Mouse (Mus musculus) kidney, embryonic 16.5 days (tissue): Measurements from ENCODE around the gene Top2a. TPM values are rescaled to one million over a fixed set of nuclear protein-coding genes. Genes with fewer than 3 reads are reported as not detected.

Source experiments
- ATAC-seq: fragments of 200-750 bp; cut with Nextera tagmentation; 2 replicates; pipeline ENCODE4 v1.8.0; 2017; ENCODE audit warnings: moderate TSS enrichment; ENCODE audit not compliant: low FRiP score, low TSS enrichment
- H3K27ac ChIP-seq: fragments of 300-500 bp; sonication (generic); 2 replicates; pipeline ENCODE4 v1.5.1; 2014; ENCODE audit warnings: low read length
- H3K27me3 ChIP-seq: fragments of 300-500 bp; sonication (generic); 2 replicates; pipeline ENCODE4 v1.6.1; 2014; ENCODE audit warnings: low read length, control low read depth, mixed read lengths; ENCODE audit not compliant: insufficient read depth
- H3K36me3 ChIP-seq: fragments of 300-500 bp; sonication (generic); 2 replicates; pipeline ENCODE4 v1.6.1; 2014; ENCODE audit warnings: low read length, control low read depth, mixed read lengths; ENCODE audit not compliant: insufficient read depth
- H3K4me1 ChIP-seq: fragments of 300-500 bp; sonication (generic); 2 replicates; pipeline ENCODE4 v1.6.1; 2014; ENCODE audit warnings: low read length, control low read depth, mixed read lengths; ENCODE audit not compliant: insufficient read depth
- H3K4me2 ChIP-seq: fragments of 300-500 bp; sonication (generic); replicated peaks from 2 replicates; pipeline ENCODE4 v1.6.1; 2014; ENCODE audit warnings: low read depth, low read length
- H3K4me3 ChIP-seq: fragments of 300-500 bp; sonication (generic); 2 replicates; pipeline ENCODE4 v1.5.1; 2014; ENCODE audit warnings: mild to moderate bottlenecking, low read length
- H3K9ac ChIP-seq: fragments of 300-500 bp; sonication (generic); replicated peaks from 2 replicates; pipeline ENCODE4 v1.6.1; 2014; ENCODE audit warnings: low read length
- H3K9me3 ChIP-seq: fragments of 300-500 bp; sonication (generic); 2 replicates; pipeline ENCODE4 v1.6.1; 2016; ENCODE audit warnings: low read length, control low read depth
- WGBS: fragments of 180-500 bp; shearing (Covaris S2); extraction: QIAGEN DNeasy Blood & Tissue Kit; methylation state at CpG from one replicate; pipeline ENCODE4 v1.1.7; 2014; 5-methylcytosine and 5-hydroxymethylcytosine counted together
- polyA plus RNA-seq: library from polyadenylated mRNA; unstranded; fragments of >200 nt; fragmentation: Nextera tagmentation; extraction: Ambion mirVana; gene quantifications from 2 replicates; pipeline ENCODE4 v1.2.1, GENCODE M21; 2015

Gene Top2a
- polyA plus RNA-seq, 1 experiment from 2014 or later, result 213 TPM

- peak overlapping the region; percentile 82 for H3K9ac ChIP-seq
- H3K4me2 ChIP-seq, result peak overlapping the region; percentile 100
- H3K27ac ChIP-seq, result peak overlapping the region; percentile 91
- ATAC-seq, result no peak
- H3K4me1 ChIP-seq, result peaks cover 79% of the 10 kb centered on the region
- peak overlapping the region; percentile 67 for H3K4me3 ChIP-seq
- H3K36me3 ChIP-seq, result peaks cover 2% of the 10 kb centered on the region; the same call in 1 of the 2 replicates
- WGBS, result 6% methylated on average over 8 of the region's 8 CpGs
- H3K27me3 ChIP-seq, result no peaks in the 10 kb centered on the region
- H3K9me3 ChIP-seq, result no peaks in the 10 kb centered on the region
Observed at GRCm38 (mm10) chr11:98961766-98962165, 62.2 kb downstream of the Top2a start.

- H3K4me1 ChIP-seq, result peaks cover 72% of the 10 kb centered on the region
- H3K4me2 ChIP-seq, result peak overlapping the region; percentile 100
- peak overlapping the region; percentile 91 for H3K27ac ChIP-seq
- no peaks in the 10 kb centered on the region for H3K9me3 ChIP-seq
- WGBS, result 4% methylated on average over 18 of the region's 18 CpGs
- H3K4me3 ChIP-seq, result peak overlapping the region; percentile 67
- no peak for ATAC-seq
- H3K27me3 ChIP-seq, result no peaks in the 10 kb centered on the region
- H3K9ac ChIP-seq, result peak overlapping the region; percentile 82
- no peaks in the 10 kb centered on the region; the same call in 1 of the 2 replicates for H3K36me3 ChIP-seq
Observed at GRCm38 (mm10) chr11:98961051-98961592, 62.9 kb downstream of the Top2a start.

- peak overlapping the region; percentile 82 for H3K9ac ChIP-seq
- H3K27me3 ChIP-seq, result no peaks in the 10 kb centered on the region
- peaks cover 72% of the 10 kb centered on the region for H3K4me1 ChIP-seq
- H3K9me3 ChIP-seq, result no peaks in the 10 kb centered on the region
- under 1% methylated on average over 39 of the region's 53 CpGs for WGBS
- peak overlapping the region; percentile 100 for H3K4me2 ChIP-seq
- peak overlapping the region; percentile 91 for H3K27ac ChIP-seq
- ATAC-seq, result peak; percentile 14
- peak overlapping the region; percentile 67 for H3K4me3 ChIP-seq
- H3K36me3 ChIP-seq, result no peaks in the 10 kb centered on the region; the same call in 1 of the 2 replicates
Observed at GRCm38 (mm10) chr11:98960313-98960906, 63.6 kb downstream of the Top2a start.

- H3K4me1 ChIP-seq, result peaks cover 72% of the 10 kb centered on the region
Observed at GRCm38 (mm10) chr11:98959437-98960312, 64.3 kb downstream of the Top2a start.

GRCm38 (mm10) chr11:98956340-98956739 is 67.6 kb downstream of the Top2a start:
- Histone ChIP-seq H3K9ac (no peak overlapping the region), H3K4me2 (no peak overlapping the region), H3K36me3 (peaks cover 7% of the 10 kb centered on the region; the same call in 1 of the 2 replicates), H3K27ac (no peak overlapping the region), H3K4me3 (no peak overlapping the region), H3K27me3 (no peaks in the 10 kb centered on the region), H3K9me3 (no peaks in the 10 kb centered on the region), H3K4me1 (peaks cover 65% of the 10 kb centered on the region)
- 71% methylated on average over 10 of the region's 10 CpGs for WGBS
- no peak for ATAC-seq

More at GRCm38 (mm10) chr11:98959437-98960312, 64.3 kb downstream of the Top2a start:
- WGBS, result under 1% methylated on average over 40 of the region's 43 CpGs
- Histone ChIP-seq H3K27me3 (no peaks in the 10 kb centered on the region), H3K9ac (peak overlapping the region; percentile 82), H3K36me3 (no peaks in the 10 kb centered on the region; the same call in 1 of the 2 replicates), H3K9me3 (no peaks in the 10 kb centered on the region), H3K4me3 (peak overlapping the region; percentile 67), H3K4me2 (peak overlapping the region; percentile 100), H3K27ac (peak overlapping the region; percentile 91)
- ATAC-seq, result peak; percentile 35

- H3K4me1 ChIP-seq, result peaks cover 65% of the 10 kb centered on the region
- ATAC-seq, result no peak
- H3K27me3 ChIP-seq, result no peaks in the 10 kb centered on the region
- no peak overlapping the region for H3K4me2 ChIP-seq
- no peak overlapping the region for H3K9ac ChIP-seq
- H3K4me3 ChIP-seq, result no peak overlapping the region
- WGBS, result 28% methylated on average over 7 of the region's 7 CpGs
- H3K9me3 ChIP-seq, result no peaks in the 10 kb centered on the region
- no peak overlapping the region; the same call in 1 of the 2 replicates for H3K27ac ChIP-seq
- peaks cover 7% of the 10 kb centered on the region; the same call in 1 of the 2 replicates for H3K36me3 ChIP-seq
Observed at GRCm38 (mm10) chr11:98955707-98956235, 68.2 kb downstream of the Top2a start.

- Histone ChIP-seq H3K36me3 (peaks cover 14% of the 10 kb centered on the region; the same call in 1 of the 2 replicates), H3K4me1 (peaks cover 67% of the 10 kb centered on the region), H3K4me2 (peak overlapping the region; percentile 39), H3K4me3 (peak overlapping the region; percentile 6; the same call in 1 of the 2 replicates), H3K9me3 (no peaks in the 10 kb centered on the region), H3K9ac (peak overlapping the region; percentile 43), H3K27ac (peak overlapping the region; percentile 87), H3K27me3 (no peaks in the 10 kb centered on the region)
- 23% methylated on average over 15 of the region's 17 CpGs for WGBS
- peak; percentile 28; the same call in 1 of the 2 replicates for ATAC-seq
Observed at GRCm38 (mm10) chr11:98954801-98955706, 68.9 kb downstream of the Top2a start.

- peak overlapping the region; percentile 87 for H3K27ac ChIP-seq
- peaks cover 67% of the 10 kb centered on the region for H3K4me1 ChIP-seq
- H3K36me3 ChIP-seq, result peaks cover 14% of the 10 kb centered on the region; the same call in 1 of the 2 replicates
- H3K9ac ChIP-seq, result peak overlapping the region; percentile 43
- peak overlapping the region; percentile 6; the same call in 1 of the 2 replicates for H3K4me3 ChIP-seq
- H3K27me3 ChIP-seq, result no peaks in the 10 kb centered on the region
- ATAC-seq, result peak; percentile 73
- no peaks in the 10 kb centered on the region for H3K9me3 ChIP-seq
- 4% methylated on average over 10 of the region's 10 CpGs for WGBS
- H3K4me2 ChIP-seq, result peak overlapping the region; percentile 39
Observed at GRCm38 (mm10) chr11:98954373-98954772, 69.6 kb downstream of the Top2a start.
